Mouse (Mus musculus) MEL (cell line): Measurements from ENCODE around the gene Mdga1. TPM values are rescaled to one million over a fixed set of nuclear protein-coding genes. Genes with fewer than 3 reads are reported as not detected.

ENCODE experiments used
- DNase-seq: peaks from one replicate; pipeline ENCODE4 v3.0.0; 2011; ENCODE audit warnings: low read depth, low spot score
- H3K27ac ChIP-seq: 2 replicates; pipeline ENCODE4 v1.5.1; 2012; ENCODE audit warnings: low read depth, mild to moderate bottlenecking, control low read depth, low read length, moderate library complexity; ENCODE audit not compliant: control insufficient read depth
- H3K27me3 ChIP-seq, 2 experiments: fragments of 150-350 bp in 1 of 2; sonication (generic) in 1 of 2; 2 replicates each; pipeline ENCODE4 v1.6.1; 2012; ENCODE audit warnings: low read length in 2 of 2, mild to moderate bottlenecking in 2 of 2, improper control_type of control experiment in 1 of 2, moderate library complexity in 1 of 2; ENCODE audit not compliant: insufficient read depth in 2 of 2, control insufficient read depth in 1 of 2
- H3K36me3 ChIP-seq, 2 experiments: 2 replicates each; pipeline ENCODE4 v1.6.1; 2012 to 2014; ENCODE audit warnings: low read length in 2 of 2, improper control_type of control experiment in 1 of 2, inconsistent platforms in 1 of 2, mild to moderate bottlenecking in 1 of 2; ENCODE audit not compliant: insufficient read depth in 2 of 2, control insufficient read depth in 1 of 2
- H3K4me1 ChIP-seq, 2 experiments: fragments of 150-350 bp in 1 of 2; sonication (generic) in 1 of 2; 2 replicates each; pipeline ENCODE4 v1.6.1; 2012; ENCODE audit warnings: low read length in 2 of 2, improper control_type of control experiment in 1 of 2, mild to moderate bottlenecking in 1 of 2; ENCODE audit not compliant: insufficient read depth in 2 of 2, control insufficient read depth in 1 of 2
- H3K4me3 ChIP-seq, 2 experiments: fragments of 150-350 bp in 1 of 2; sonication (generic) in 1 of 2; 2 replicates each; pipeline ENCODE4 v1.5.1; 2012; ENCODE audit warnings: low read depth in 2 of 2, low read length in 2 of 2, mild to moderate bottlenecking in 2 of 2, moderate library complexity in 2 of 2, control low read depth in 1 of 2, improper control_type of control experiment in 1 of 2; ENCODE audit not compliant: control insufficient read depth in 1 of 2, insufficient read depth in 1 of 2
- H3K79me2 ChIP-seq: 2 replicates; pipeline ENCODE4 v1.6.1; 2012; ENCODE audit warnings: mild to moderate bottlenecking, low read length, moderate library complexity; ENCODE audit not compliant: control insufficient read depth, poor library complexity, insufficient read depth
- H3K9ac ChIP-seq: 2 replicates; pipeline ENCODE4 v1.6.1; 2012; ENCODE audit warnings: low read depth, mild to moderate bottlenecking, control low read depth, low read length, moderate library complexity; ENCODE audit not compliant: control insufficient read depth, poor library complexity, severe bottlenecking
- H3K9me3 ChIP-seq: fragments of 150-350 bp; sonication (generic); replicated peaks from 2 replicates; pipeline ENCODE4 v1.6.1; 2012; ENCODE audit warnings: mild to moderate bottlenecking, low read length, improper control_type of control experiment, moderate library complexity; ENCODE audit not compliant: insufficient read depth
- CTCF ChIP-seq, 3 experiments: IDR thresholded peaks in 2 of 3; conservative IDR thresholded peaks in 1 of 3; 2 replicates each; pipeline ENCODE4 v1.5.1; 2011 to 2012; ENCODE audit warnings: low read length in 3 of 3, low read depth in 2 of 3, mild to moderate bottlenecking in 2 of 3, improper control_type of control experiment in 1 of 3, inconsistent platforms in 1 of 3, mixed read lengths in 1 of 3, moderate library complexity in 1 of 3; ENCODE audit not compliant: control insufficient read depth in 1 of 3, insufficient read depth in 1 of 3, poor library complexity in 1 of 3, severe bottlenecking in 1 of 3
- E2F4 ChIP-seq: IDR thresholded peaks from 2 replicates; pipeline ENCODE4 v1.6.1; 2011; ENCODE audit warnings: low read depth, low read length, improper control_type of control experiment, borderline replicate concordance
- GABPA ChIP-seq: IDR thresholded peaks from 2 replicates; pipeline ENCODE4 v1.6.1; 2012; ENCODE audit warnings: low read depth, mild to moderate bottlenecking, inconsistent platforms, low read length, improper control_type of control experiment, moderate library complexity
- GATA1 ChIP-seq: IDR thresholded peaks from 2 replicates; pipeline ENCODE4 v1.6.1; 2011; ENCODE audit warnings: low read depth, low read length, improper control_type of control experiment
- HCFC1 ChIP-seq: IDR thresholded peaks from 2 replicates; pipeline ENCODE4 v1.6.1; 2012; ENCODE audit warnings: low read depth, mild to moderate bottlenecking, inconsistent platforms, low read length, improper control_type of control experiment, moderate library complexity
- JUND ChIP-seq: IDR thresholded peaks from 2 replicates; pipeline ENCODE4 v1.6.1; 2011; ENCODE audit warnings: low read depth, mild to moderate bottlenecking, improper control_type of control experiment, low read length
- MAX ChIP-seq: IDR thresholded peaks from 2 replicates; pipeline ENCODE4 v1.6.1; 2011; ENCODE audit warnings: low read length, improper control_type of control experiment
- MAZ ChIP-seq: IDR thresholded peaks from 2 replicates; pipeline ENCODE4 v1.6.1; 2012; ENCODE audit warnings: low read depth, mild to moderate bottlenecking, inconsistent platforms, low read length, improper control_type of control experiment
- MYB ChIP-seq: IDR thresholded peaks from 2 replicates; pipeline ENCODE4 v1.6.1; 2011; ENCODE audit warnings: mild to moderate bottlenecking, low read depth, low read length, improper control_type of control experiment
- RAD21 ChIP-seq: IDR thresholded peaks from 2 replicates; pipeline ENCODE4 v1.6.1; 2011; ENCODE audit warnings: mild to moderate bottlenecking, low read depth, low read length, improper control_type of control experiment
- RCOR1 ChIP-seq: IDR thresholded peaks from 2 replicates; pipeline ENCODE4 v1.6.1; 2012; ENCODE audit warnings: low read depth, mild to moderate bottlenecking, inconsistent platforms, low read length, improper control_type of control experiment
- SMC3 ChIP-seq: IDR thresholded peaks from 2 replicates; pipeline ENCODE4 v1.6.1; 2011; ENCODE audit warnings: low read depth, low read length, improper control_type of control experiment
- TAL1 ChIP-seq: IDR thresholded peaks from 2 replicates; pipeline ENCODE4 v1.6.1; 2012; ENCODE audit warnings: mild to moderate bottlenecking, inconsistent platforms, low read length, moderate library complexity, mixed read lengths
- TCF12 ChIP-seq: IDR thresholded peaks from 2 replicates; pipeline ENCODE4 v1.6.1; 2014; ENCODE audit warnings: low read depth, mild to moderate bottlenecking, inconsistent platforms, low read length, improper control_type of control experiment, moderate library complexity
- USF1 ChIP-seq: IDR thresholded peaks from 2 replicates; pipeline ENCODE4 v1.6.1; 2014; ENCODE audit warnings: low read depth, mild to moderate bottlenecking, inconsistent platforms, low read length, improper control_type of control experiment, moderate library complexity
- ZC3H11A ChIP-seq: IDR thresholded peaks from 2 replicates; pipeline ENCODE4 v1.6.1; 2012; ENCODE audit warnings: low read depth, mild to moderate bottlenecking, inconsistent platforms, low read length, improper control_type of control experiment
- polyA plus RNA-seq, 2 experiments: library from polyadenylated mRNA; stranded (reverse) in 1 of 2; unstranded in 1 of 2; fragments of >175 nt in 1 of 2; fragments of >200 nt in 1 of 2; gene quantifications; 2 replicates each; pipeline versions ENCODE4 v1.2.1 to v1.2.4; 2012; ENCODE audit warnings: low replicate concordance in 2 of 2, low read depth in 1 of 2; ENCODE audit not compliant: insufficient read length in 2 of 2, insufficient read depth in 1 of 2, missing spikeins in 1 of 2
- total RNA-seq: library from RNA; depleted of rRNA; stranded (reverse); fragments of 300-350 nt; gene quantifications from 2 replicates; pipeline ENCODE4 v1.2.3, GENCODE M21; 2012

Mdga1 gene
- total and polyA plus RNA-seq, 3 experiments = 0.27 to 2.3 TPM; not detected in 1

DNA sequence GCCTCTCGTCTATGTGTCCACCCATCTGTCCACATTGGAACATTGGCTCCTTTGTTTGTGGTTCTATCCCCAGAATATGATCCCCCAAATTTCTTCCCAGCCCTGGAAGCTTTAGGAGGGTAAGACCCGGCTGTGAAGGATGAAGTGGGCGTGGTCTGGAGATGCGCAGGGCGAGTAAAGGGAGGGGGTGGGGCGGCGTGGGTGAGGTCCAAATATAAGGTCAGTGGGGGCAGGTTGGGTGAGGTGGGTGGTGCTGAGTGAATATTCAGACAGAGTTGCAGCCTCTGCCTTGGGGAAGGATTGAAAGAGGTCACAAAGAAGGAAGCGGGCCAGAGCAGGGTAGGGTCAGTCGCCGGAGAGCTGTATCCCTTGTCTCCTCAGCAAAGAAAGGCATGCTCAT is 171.7 kb downstream of the Mdga1 start:
- TF ChIP-seq TAL1 = no peak
- TF ChIP-seq RCOR1 = no peak
- TF ChIP-seq MAZ = no peak
- no peak for TF ChIP-seq MYB
- no peaks in the 10 kb centered on the region for H3K79me2 ChIP-seq
- no peaks in the 10 kb centered on the region; a peak in 1 of 4 replicates for H3K36me3 ChIP-seq
- no peaks in the 10 kb centered on the region for H3K9me3 ChIP-seq
- no peaks in the 10 kb centered on the region for H3K4me1 ChIP-seq
- no peak for DNase-seq
- no peak overlapping the region for H3K27ac ChIP-seq
- H3K4me3 ChIP-seq = no peak overlapping the region
- no peak overlapping the region for H3K9ac ChIP-seq
- H3K27me3 ChIP-seq = no peaks in the 10 kb centered on the region

DNA sequence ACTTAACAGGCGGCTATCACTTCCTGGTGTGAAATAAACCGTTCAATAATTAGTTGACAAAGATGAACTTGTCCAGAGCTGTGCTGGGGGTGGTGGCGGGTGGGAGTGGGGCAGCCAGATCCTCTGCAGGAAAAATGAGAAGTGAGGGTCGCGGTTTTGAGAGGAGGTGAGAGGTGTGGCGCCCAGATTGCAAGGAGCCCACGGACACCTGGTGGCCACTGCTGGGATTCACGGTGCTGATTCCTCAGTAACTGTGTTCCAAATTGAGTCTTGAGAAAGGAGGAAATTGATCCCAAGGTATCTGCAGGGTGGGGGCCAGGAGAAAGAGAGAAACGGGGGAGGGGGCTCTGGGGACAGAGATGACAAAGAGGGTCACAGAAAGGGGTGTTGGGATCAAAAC is 173.1 kb downstream of the Mdga1 start:
- H3K9ac ChIP-seq = no peak overlapping the region
- H3K27ac ChIP-seq = no peak overlapping the region
- peak; percentile 32 for DNase-seq
- H3K4me3 ChIP-seq = no peak overlapping the region
- no peaks in the 10 kb centered on the region for H3K79me2 ChIP-seq
- no peaks in the 10 kb centered on the region; a peak in 1 of 4 replicates for H3K36me3 ChIP-seq
- no peaks in the 10 kb centered on the region for H3K4me1 ChIP-seq
- no peak for TF ChIP-seq HCFC1
- peak; percentile 33 to 38 (median 36); a peak in 5 of 6 replicates for TF ChIP-seq CTCF (IDR thresholded peaks at IDR 0.05 in 2 of 3, conservative IDR thresholded peaks at IDR 0.05 in 1 of 3; ENCODE audit: control insufficient read depth in 1 of 3, insufficient read depth in 1 of 3, low read depth in 2 of 3, low read length in 3 of 3, poor library complexity in 1 of 3, severe bottlenecking in 1 of 3)
- 0 out of 2 replicates have a peak, but pooled peaks have one; percentile 27 for TF ChIP-seq SMC3
- H3K9me3 ChIP-seq = no peaks in the 10 kb centered on the region
- no peaks in the 10 kb centered on the region for H3K27me3 ChIP-seq

DNA sequence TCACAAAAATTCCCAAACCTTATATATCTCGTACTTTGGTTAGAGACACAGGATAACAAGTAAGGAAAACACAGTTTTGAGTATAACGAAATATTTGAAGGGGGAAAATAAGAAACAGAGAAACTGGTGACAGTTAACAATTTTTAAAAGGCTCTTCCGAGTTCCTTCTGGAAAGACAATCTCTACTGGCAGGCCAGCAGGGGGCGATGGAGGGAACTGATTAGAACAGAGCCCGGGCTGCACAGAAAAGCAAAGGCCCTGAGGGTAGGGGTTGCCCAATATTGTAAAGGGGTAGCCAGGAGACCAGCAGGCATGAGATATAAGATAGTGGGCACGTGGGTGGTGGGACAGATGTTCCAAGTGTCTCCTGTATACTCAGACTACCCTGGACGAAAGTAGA is 173.8 kb downstream of the Mdga1 start:
- Histone ChIP-seq H3K79me2 (no peaks in the 10 kb centered on the region), H3K4me3 (no peak overlapping the region), H3K27me3 (no peaks in the 10 kb centered on the region), H3K36me3 (no peaks in the 10 kb centered on the region; a peak in 1 of 4 replicates), H3K9ac (no peak overlapping the region), H3K9me3 (no peaks in the 10 kb centered on the region), H3K4me1 (no peaks in the 10 kb centered on the region), H3K27ac (no peak overlapping the region)
- no peak for TF ChIP-seq MAX
- TF ChIP-seq SMC3 = peak; percentile 93
- TF ChIP-seq GABPA = no peak
- peak; percentile 48 to 79 (median 78) for TF ChIP-seq CTCF (IDR thresholded peaks at IDR 0.05 in 2 of 3, conservative IDR thresholded peaks at IDR 0.05 in 1 of 3; ENCODE audit: control insufficient read depth in 1 of 3, insufficient read depth in 1 of 3, low read depth in 2 of 3, low read length in 3 of 3, poor library complexity in 1 of 3, severe bottlenecking in 1 of 3)
- TF ChIP-seq ZC3H11A = peak; percentile 76
- TF ChIP-seq E2F4 = no peak
- 0 out of 2 replicates have a peak, but pooled peaks have one; percentile 16 for TF ChIP-seq GATA1
- no peak for TF ChIP-seq TCF12
- no peak for TF ChIP-seq USF1
- peak; percentile 63 for TF ChIP-seq RAD21
- peak; percentile 33; the same call in 1 of the 2 replicates for TF ChIP-seq MAZ
- TF ChIP-seq JUND = no peak
- peak; percentile 70 for DNase-seq
